Mouse (Mus musculus) myocyte (in vitro differentiated cells): Measurements from ENCODE around the gene Gnaq.

Experiments used
- CEBPB ChIP-seq: IDR thresholded peaks from 2 replicates; pipeline ENCODE4 v1.6.1; 2011; ENCODE audit warnings: mild to moderate bottlenecking, moderate library complexity; ENCODE audit not compliant: poor library complexity, insufficient read depth, severe bottlenecking
- MAX ChIP-seq: IDR thresholded peaks from one replicate; pipeline ENCODE4 v1.6.1; 2011; ENCODE audit warnings: low read depth, mild to moderate bottlenecking, control low read depth
- POLR2A ChIP-seq: IDR thresholded peaks from one replicate; pipeline ENCODE4 v1.6.1; 2011; ENCODE audit warnings: low read depth, mild to moderate bottlenecking, control low read depth, moderate library complexity; ENCODE audit not compliant: insufficient read length
- POLR2AphosphoS2 ChIP-seq: IDR thresholded peaks from one replicate; pipeline ENCODE4 v1.6.1; 2011; ENCODE audit warnings: low read depth, control low read depth; ENCODE audit not compliant: insufficient read length
- TCF3 ChIP-seq: IDR thresholded peaks from one replicate; pipeline ENCODE4 v1.6.1; 2011; ENCODE audit warnings: low read depth, control low read depth; ENCODE audit not compliant: insufficient read length
- USF1 ChIP-seq: IDR thresholded peaks from one replicate; pipeline ENCODE4 v1.6.1; 2011; ENCODE audit warnings: low read depth, mild to moderate bottlenecking, control low read depth, moderate library complexity

GRCm38 (mm10) chr19:16093616-16094015 lies 39.0 kb upstream of the Gnaq start:
- TF ChIP-seq CEBPB (no peak), TCF3 (no peak), POLR2A (no peak), MAX (no peak), POLR2AphosphoS2 (no peak), USF1 (no peak)
